Mouse (Mus musculus) midbrain, embryonic 15.5 days (tissue): ENCODE data around the gene H2-M9. TPM values are rescaled to one million over a fixed set of nuclear protein-coding genes. Genes with fewer than 3 reads are reported as not detected.

Experiments
- ATAC-seq: fragments of 200-750 bp; cut with Nextera tagmentation; replicated peaks from 2 replicates; pipeline ENCODE4 v1.8.0; 2017; ENCODE audit warnings: moderate TSS enrichment
- H3K27ac ChIP-seq: fragments of 300-500 bp; sonication (generic); 2 replicates; pipeline ENCODE4 v1.5.1; 2015; ENCODE audit warnings: mild to moderate bottlenecking, inconsistent platforms
- H3K27me3 ChIP-seq: fragments of 300-500 bp; sonication (generic); replicated peaks from 2 replicates; pipeline ENCODE4 v1.6.1; 2015; ENCODE audit warnings: inconsistent platforms
- H3K36me3 ChIP-seq: fragments of 300-500 bp; sonication (generic); replicated peaks from 2 replicates; pipeline ENCODE4 v1.6.1; 2015; ENCODE audit warnings: inconsistent platforms
- H3K4me1 ChIP-seq: fragments of 300-500 bp; sonication (generic); 2 replicates; pipeline ENCODE4 v1.6.1; 2015; ENCODE audit warnings: inconsistent platforms
- H3K4me2 ChIP-seq: fragments of 300-500 bp; sonication (generic); 2 replicates; pipeline ENCODE4 v1.6.1; 2015; ENCODE audit warnings: inconsistent platforms, mild to moderate bottlenecking, moderate library complexity
- H3K4me3 ChIP-seq: fragments of 300-500 bp; sonication (generic); 2 replicates; pipeline ENCODE4 v1.5.1; 2015; ENCODE audit warnings: mild to moderate bottlenecking, inconsistent platforms
- H3K9ac ChIP-seq: fragments of 300-500 bp; sonication (generic); 2 replicates; pipeline ENCODE4 v1.6.1; 2015; ENCODE audit warnings: mild to moderate bottlenecking, inconsistent platforms
- H3K9me3 ChIP-seq: fragments of 300-500 bp; sonication (generic); 2 replicates; pipeline ENCODE4 v1.6.1; 2016; ENCODE audit warnings: inconsistent platforms
- WGBS: fragments of 180-500 bp; shearing (Covaris S2); methylation state at CpG from one replicate; pipeline ENCODE4 v1.1.7; 2015; ENCODE audit warnings: mixed read lengths; 5-methylcytosine and 5-hydroxymethylcytosine counted together
- polyA plus RNA-seq: library from polyadenylated mRNA; unstranded; fragments of >200 nt; fragmentation: Nextera tagmentation; extraction: Ambion mirVana; gene quantifications from 2 replicates; pipeline ENCODE4 v1.2.1, GENCODE M21; 2015

H2-M9 gene
- polyA plus RNA-seq: not detected in 2 replicates

DNA sequence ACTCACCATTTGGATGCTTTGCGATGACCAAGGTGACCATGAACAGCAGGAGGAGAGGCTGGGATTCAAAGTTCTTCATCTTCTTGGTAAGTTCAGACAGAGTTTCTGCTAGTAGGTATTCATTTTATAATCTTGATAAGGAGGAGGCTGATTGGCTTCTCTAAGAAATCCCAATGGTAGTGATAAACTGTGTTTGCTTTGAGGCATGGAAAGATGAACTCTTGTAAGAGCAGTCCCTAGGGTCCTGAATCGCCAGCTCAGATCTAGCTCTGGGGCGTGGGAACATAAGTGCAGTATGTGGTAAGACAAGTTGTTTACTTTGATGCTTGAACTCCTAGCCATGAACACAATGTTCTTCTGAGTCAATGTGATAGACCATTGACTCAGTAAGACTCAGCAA, at the start of gene H2-M9:
TSS of gene H2-M9 (minus strand) at position 101 of the 400 bp plus-strand sequence.
- H3K27me3 ChIP-seq: no peaks in the 10 kb centered on the region

DNA sequence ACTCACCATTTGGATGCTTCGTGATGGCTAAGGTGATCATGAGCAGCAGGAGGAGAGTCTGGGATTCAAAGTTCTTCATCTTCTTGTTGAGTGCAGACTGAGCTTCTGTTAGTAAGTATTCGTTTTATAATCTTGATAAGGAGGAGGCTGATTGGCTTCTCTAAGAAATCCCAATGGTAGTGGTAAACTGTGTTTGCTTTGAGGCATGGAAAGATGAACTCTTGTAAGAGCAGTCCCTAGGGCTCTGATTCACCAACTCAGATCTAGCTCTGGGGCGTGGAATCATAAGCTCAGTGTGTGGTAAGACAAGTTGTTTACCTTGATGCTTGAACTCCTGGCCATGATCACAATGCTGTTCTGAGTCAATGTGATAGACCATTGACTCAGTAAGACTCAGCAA, 29.7 kb upstream of the H2-M9 start, which contains the start of gene H2-M1:
TSS of gene H2-M1 (minus strand) at position 101 of the 400 bp plus-strand sequence.
- Histone ChIP-seq H3K9me3 (no peaks in the 10 kb centered on the region), H3K27ac (no peak within 1 kb of the TSS), H3K4me3 (no peak within 1 kb of the TSS), H3K27me3 (no peaks in the 10 kb centered on the region), H3K36me3 (no peaks in the 10 kb centered on the region), H3K9ac (no peak within 1 kb of the TSS), H3K4me2 (no peak within 1 kb of the TSS), H3K4me1 (no peaks in the 10 kb centered on the region)
- no peak for ATAC-seq
- WGBS: 76% methylated on average over 3 of the region's 3 CpGs

More for the DNA sequence above, at the start of gene H2-M9:
- H3K36me3 ChIP-seq: no peaks in the 10 kb centered on the region
- H3K9ac ChIP-seq: no peak within 1 kb of the TSS
- no peaks in the 10 kb centered on the region for H3K9me3 ChIP-seq
- no peak within 1 kb of the TSS for H3K4me2 ChIP-seq
- H3K4me1 ChIP-seq: no peaks in the 10 kb centered on the region
- ATAC-seq: no peak
- H3K27ac ChIP-seq: no peak within 1 kb of the TSS
- 94% methylated on average over 3 of the region's 3 CpGs for WGBS
- no peak within 1 kb of the TSS for H3K4me3 ChIP-seq

Other genes starting within 250 kb of the H2-M9 start
- not detected in 2 replicates for gene H2-M10.4, start 180.3 kb downstream of the H2-M9 start, polyA plus RNA-seq
- gene H2-M11, start 95.6 kb downstream of the H2-M9 start, polyA plus RNA-seq: not detected in 2 replicates
- not detected in 2 replicates for gene H2-M1, start 29.6 kb upstream of the H2-M9 start, polyA plus RNA-seq
- gene H2-M10.5, start 130.2 kb upstream of the H2-M9 start, polyA plus RNA-seq: not detected in 2 replicates
- gene H2-M10.6, start 169.5 kb upstream of the H2-M9 start, polyA plus RNA-seq: not detected in 2 replicates
- 46.1 and 51.7 TPM in 2 replicates for gene Trim26, start 194.5 kb upstream of the H2-M9 start, polyA plus RNA-seq
- gene Trim15, start 224.5 kb upstream of the H2-M9 start, polyA plus RNA-seq: 0.79 and 1.2 TPM in 2 replicates
- 1.2 and 1.5 TPM in 2 replicates for gene Trim10, start 226.9 kb upstream of the H2-M9 start, polyA plus RNA-seq
- gene Trim40, start 247.5 kb upstream of the H2-M9 start, polyA plus RNA-seq: not detected in 2 replicates